Mouse (Mus musculus) T-helper 2 cell (primary cell): ENCODE data around the gene Gal3st2.
"Not testable (repeated sequence)": the region's sequence is repeated elsewhere in the genome, so short reads cannot be mapped to it uniquely, and the experiment has no call there.

Source experiments
- in situ Hi-C: fragments of 300-600 bp; cut with MboI, MseI; formaldehyde crosslinking; loops from one replicate; pipeline ENCODE4 v1.15.1; 2025; ENCODE audit warnings: high pct_unique_total_duplicates

The Gal3st2 gene

DNA sequence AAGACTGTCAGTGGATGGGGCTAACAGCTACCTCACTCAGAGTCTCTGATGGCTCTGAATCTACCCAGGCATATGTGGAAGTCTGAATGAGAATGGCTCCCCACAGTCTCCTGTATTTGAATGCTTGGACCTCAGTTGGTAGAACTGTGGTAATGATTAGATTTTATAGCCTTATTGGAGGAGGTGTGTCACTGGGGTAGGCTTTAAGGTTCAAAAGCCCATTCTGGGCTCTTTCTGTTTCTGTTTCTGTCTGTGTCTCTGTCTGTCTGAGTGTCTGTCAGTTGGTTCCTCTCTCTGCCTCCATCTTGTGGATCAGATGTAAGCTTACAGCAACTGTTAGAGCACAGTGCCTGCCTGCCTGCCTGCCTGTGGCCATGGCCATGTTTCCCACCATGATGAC, 1.5 kb upstream of the Gal3st2 start:
- in situ Hi-C loops: loop anchor here (5.0 kb wide), 1 partner anchor 63 kb away; no protein-coding TSS in a partner anchor

GRCm38 (mm10) chr1:93871594-93872105, 10.5 kb downstream of the Gal3st2 start:
- in situ Hi-C loops: loop anchor here (5.0 kb wide), 1 partner anchor 136 kb away; no protein-coding TSS in a partner anchor

GRCm38 (mm10) chr1:93874405-93874804, 13.3 kb downstream of the Gal3st2 start:
- in situ Hi-C loops: loop anchor here (5.0 kb wide), 1 partner anchor 133 kb away; no protein-coding TSS in a partner anchor

DNA sequence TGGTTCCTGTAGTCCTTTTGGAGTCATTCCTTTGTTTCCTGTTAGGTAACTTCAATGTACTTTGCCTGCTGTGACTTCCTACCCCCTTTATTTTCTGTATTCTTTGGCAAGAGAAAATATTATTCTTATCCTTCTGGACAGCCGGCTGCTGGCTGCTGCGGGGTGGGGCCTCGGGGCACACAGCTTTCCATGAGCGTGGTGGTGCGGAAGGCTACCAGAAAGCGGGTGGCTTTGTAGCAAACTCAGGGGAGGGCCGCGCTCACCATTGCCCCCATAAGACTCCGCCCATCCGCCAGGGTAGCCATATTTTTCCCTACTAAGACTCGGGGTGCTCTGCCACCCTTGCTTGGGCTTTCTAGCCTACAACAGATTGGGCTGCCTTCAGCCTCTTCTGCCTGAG, 20.7 kb downstream of the Gal3st2 start:
- in situ Hi-C loops: not testable (repeated sequence)

GRCm38 (mm10) chr1:93890936-93891335, 29.8 kb downstream of the Gal3st2 start:
- in situ Hi-C loops: not testable (repeated sequence)

DNA sequence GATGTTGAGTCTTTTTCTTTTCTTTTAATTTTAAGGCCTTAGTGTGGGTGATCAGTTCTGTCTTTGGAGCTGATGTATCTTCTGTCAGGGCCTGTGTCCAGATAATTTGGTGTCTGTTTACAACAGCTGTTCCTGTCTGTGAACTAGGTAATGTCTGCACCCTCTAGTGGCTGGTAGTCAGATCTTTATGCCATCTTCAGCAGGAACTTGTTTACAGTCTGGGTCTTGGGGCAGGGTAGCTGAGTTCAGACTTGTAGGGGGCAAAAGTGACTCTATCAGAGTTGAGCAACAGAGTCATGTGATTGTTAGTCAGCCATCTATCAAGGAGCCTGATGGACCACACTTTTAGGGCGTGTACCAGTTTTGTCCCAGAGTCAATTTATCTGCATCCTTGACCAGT, 36.3 kb downstream of the Gal3st2 start:
- in situ Hi-C loops: loop anchor here (5.0 kb wide), 1 partner anchor 70 kb away; no protein-coding TSS in a partner anchor

GRCm38 (mm10) chr1:93901291-93901690, 40.2 kb downstream of the Gal3st2 start:
- in situ Hi-C loops: not testable (repeated sequence)

DNA sequence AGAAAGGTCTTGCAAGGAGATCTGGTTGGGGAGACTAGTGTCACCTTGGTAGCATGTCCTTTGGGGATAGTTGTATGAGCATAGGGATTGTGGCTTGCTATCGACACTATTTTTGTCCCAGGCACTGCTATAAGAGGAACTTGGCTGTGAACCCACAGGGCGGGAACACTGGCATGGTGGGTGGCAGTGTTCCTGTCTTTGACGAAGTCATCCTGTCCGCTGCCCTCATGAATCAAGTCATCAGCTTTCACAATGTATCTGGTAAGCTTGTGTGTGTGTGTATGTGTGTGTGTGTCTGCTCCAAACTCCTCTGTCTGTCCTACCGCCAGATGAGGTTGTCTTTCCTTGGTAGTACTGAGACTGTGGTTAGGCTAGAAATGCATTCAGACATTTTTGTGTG, 45.6 kb downstream of the Gal3st2 start:
- in situ Hi-C loops: not testable (repeated sequence)

- in situ Hi-C loops: not testable (repeated sequence)
These were observed 48.0 kb downstream of the Gal3st2 start for GRCm38 (mm10) chr1:93908977-93909586.

DNA sequence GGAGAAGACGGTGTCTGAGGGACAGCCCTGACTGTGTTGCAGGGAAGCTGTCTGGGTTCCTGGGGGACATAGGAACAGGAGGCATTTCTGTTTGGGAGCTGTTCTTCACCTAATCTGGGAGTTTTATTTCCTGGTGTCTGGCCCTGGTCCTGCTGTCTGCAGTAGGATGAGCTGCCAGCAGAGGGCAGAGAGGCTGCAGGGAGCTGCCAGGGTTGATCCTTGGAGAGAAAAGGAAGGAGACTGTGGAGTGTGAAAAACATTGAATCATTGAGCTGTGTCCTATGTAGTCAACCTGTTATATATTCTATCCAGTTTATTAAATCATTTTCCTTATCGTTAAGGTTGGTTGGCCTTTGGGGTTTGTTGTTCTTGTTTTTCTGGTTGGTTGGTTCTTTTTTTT, 50.8 kb downstream of the Gal3st2 start:
- in situ Hi-C loops: loop anchor here (5.0 kb wide), 1 partner anchor 160 kb away; no protein-coding TSS in a partner anchor

- in situ Hi-C loops: not testable (repeated sequence)
These were observed 56.1 kb downstream of the Gal3st2 start for GRCm38 (mm10) chr1:93917160-93917559.

DNA sequence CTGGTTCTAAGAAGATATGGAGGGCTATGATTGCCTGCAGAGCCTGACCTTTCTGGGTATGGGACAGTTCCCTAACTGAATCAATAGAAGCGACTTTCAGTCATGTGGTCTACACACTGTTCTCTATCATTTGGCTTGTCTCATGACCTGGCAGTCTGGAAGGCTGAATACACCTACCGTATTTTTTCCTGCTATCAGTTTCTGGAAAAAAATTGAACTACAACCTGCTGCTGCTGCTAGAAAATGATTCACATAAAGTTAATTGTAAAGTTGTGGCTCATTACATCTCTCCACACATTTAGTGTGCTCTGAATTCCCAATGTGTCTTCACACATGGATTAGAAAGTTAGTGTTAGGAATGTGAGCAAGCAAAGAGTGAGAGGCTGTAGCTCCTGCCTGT, 56.9 kb downstream of the Gal3st2 start, which contains the start of gene Gal3st2b:
Gene Gal3st2b (plus strand): TSS at position 301 of the 400 bp plus-strand sequence.
- in situ Hi-C loops: not testable (repeated sequence)

- in situ Hi-C loops: not testable (repeated sequence)
These were observed 57.7 kb downstream of the Gal3st2 start for GRCm38 (mm10) chr1:93918775-93919174.

- in situ Hi-C loops: not testable (repeated sequence)
These were observed 58.2 kb downstream of the Gal3st2 start for GRCm38 (mm10) chr1:93919321-93919720.

GRCm38 (mm10) chr1:93922609-93923008, 61.5 kb downstream of the Gal3st2 start:
- in situ Hi-C loops: loop anchor here (5.0 kb wide), 2 partner anchors 65 to 70 kb away; partner anchors contain the start of gene Gal3st2c

GRCm38 (mm10) chr1:93923098-93923497, 62.0 kb downstream of the Gal3st2 start:
- in situ Hi-C loops: loop anchor here (5.0 kb wide), 2 partner anchors 66 to 69 kb away; partner anchors contain the start of gene Gal3st2c
